Mouse (Mus musculus) kidney, embryonic 15.5 days (tissue): ENCODE measurements around the gene Aldh1l1. TPM values are rescaled to one million over a fixed set of nuclear protein-coding genes. Genes with fewer than 3 reads are reported as not detected.
A peak's percentile ranks its signal among the peaks of the same experiment; 100 is the strongest.

Source experiments
- ATAC-seq: fragments of 200-750 bp; cut with Nextera tagmentation; replicated peaks from 2 replicates; pipeline ENCODE4 v1.8.0; 2017; ENCODE audit warnings: moderate TSS enrichment; ENCODE audit not compliant: low FRiP score
- H3K27ac ChIP-seq: fragments of 300-500 bp; sonication (generic); 2 replicates; pipeline ENCODE4 v1.5.1; 2015; ENCODE audit warnings: mild to moderate bottlenecking, inconsistent platforms
- H3K27me3 ChIP-seq: fragments of 300-500 bp; sonication (generic); 2 replicates; pipeline ENCODE4 v1.6.1; 2015; ENCODE audit warnings: inconsistent platforms
- H3K36me3 ChIP-seq: fragments of 300-500 bp; sonication (generic); 2 replicates; pipeline ENCODE4 v1.6.1; 2015; ENCODE audit warnings: inconsistent platforms
- H3K4me1 ChIP-seq: fragments of 300-500 bp; sonication (generic); 2 replicates; pipeline ENCODE4 v1.6.1; 2015; ENCODE audit warnings: inconsistent platforms
- H3K4me2 ChIP-seq: fragments of 300-500 bp; sonication (generic); 2 replicates; pipeline ENCODE4 v1.6.1; 2015; ENCODE audit warnings: moderate library complexity, mild to moderate bottlenecking, inconsistent platforms
- H3K4me3 ChIP-seq: fragments of 300-500 bp; sonication (generic); replicated peaks from 2 replicates; pipeline ENCODE4 v1.5.1; 2015; ENCODE audit warnings: mild to moderate bottlenecking, inconsistent platforms
- H3K9ac ChIP-seq: fragments of 300-500 bp; sonication (generic); 2 replicates; pipeline ENCODE4 v1.6.1; 2015; ENCODE audit warnings: mild to moderate bottlenecking, inconsistent platforms
- H3K9me3 ChIP-seq: fragments of 300-500 bp; sonication (generic); replicated peaks from 2 replicates; pipeline ENCODE4 v1.6.1; 2016; ENCODE audit warnings: inconsistent platforms
- WGBS: fragments of 180-500 bp; shearing (Covaris S2); methylation state at CpG from one replicate; pipeline ENCODE4 v1.1.7; 2015; ENCODE audit warnings: mixed read lengths; 5-methylcytosine and 5-hydroxymethylcytosine counted together
- polyA plus RNA-seq: library from polyadenylated mRNA; unstranded; fragments of >200 nt; fragmentation: Nextera tagmentation; extraction: Ambion mirVana; gene quantifications from 2 replicates; pipeline ENCODE4 v1.2.1, GENCODE M21; 2015

Gene Aldh1l1
- polyA plus RNA-seq, 1 experiment from 2014 or later = 13.8 TPM

- Histone ChIP-seq H3K36me3 (no peaks in the 10 kb centered on the region), H3K27me3 (no peaks in the 10 kb centered on the region), H3K4me3 (no peak overlapping the region), H3K4me2 (no peak overlapping the region), H3K9me3 (no peaks in the 10 kb centered on the region), H3K4me1 (peaks cover 22% of the 10 kb centered on the region; the same call in 1 of the 2 replicates), H3K27ac (no peak overlapping the region), H3K9ac (no peak overlapping the region)
- 94% methylated on average over 3 of the region's 3 CpGs for WGBS
- no peak for ATAC-seq
Measured at GRCm38 (mm10) chr6:90472697-90473096, 13.5 kb upstream of the Aldh1l1 start.

- peaks cover 22% of the 10 kb centered on the region; the same call in 1 of the 2 replicates for H3K4me1 ChIP-seq
- no peak overlapping the region for H3K27ac ChIP-seq
- no peaks in the 10 kb centered on the region for H3K27me3 ChIP-seq
- H3K9me3 ChIP-seq = no peaks in the 10 kb centered on the region
- no peak for ATAC-seq
- 91% methylated on average over 24 of the region's 24 CpGs for WGBS
- H3K9ac ChIP-seq = no peak overlapping the region
- no peaks in the 10 kb centered on the region for H3K36me3 ChIP-seq
- no peak overlapping the region for H3K4me3 ChIP-seq
- no peak overlapping the region for H3K4me2 ChIP-seq
Measured at GRCm38 (mm10) chr6:90473630-90474360, 12.4 kb upstream of the Aldh1l1 start.

GRCm38 (mm10) chr6:90474361-90474750, 11.9 kb upstream of the Aldh1l1 start:
- Histone ChIP-seq H3K27me3 (no peaks in the 10 kb centered on the region), H3K9ac (no peak overlapping the region), H3K9me3 (no peaks in the 10 kb centered on the region), H3K4me2 (no peak overlapping the region), H3K4me3 (no peak overlapping the region), H3K4me1 (peaks cover 22% of the 10 kb centered on the region; the same call in 1 of the 2 replicates), H3K27ac (no peak overlapping the region), H3K36me3 (no peaks in the 10 kb centered on the region)
- no peak for ATAC-seq
- WGBS = 87% methylated on average over 3 of the region's 3 CpGs

- Histone ChIP-seq H3K9ac (no peak overlapping the region), H3K4me1 (peaks cover 22% of the 10 kb centered on the region), H3K27ac (no peak overlapping the region), H3K4me2 (no peak overlapping the region), H3K27me3 (no peaks in the 10 kb centered on the region), H3K4me3 (no peak overlapping the region), H3K36me3 (no peaks in the 10 kb centered on the region), H3K9me3 (no peaks in the 10 kb centered on the region)
- no peak for ATAC-seq
- 70% methylated on average over 4 of the region's 4 CpGs for WGBS
Measured at GRCm38 (mm10) chr6:90475176-90475853, 10.9 kb upstream of the Aldh1l1 start.

DNA sequence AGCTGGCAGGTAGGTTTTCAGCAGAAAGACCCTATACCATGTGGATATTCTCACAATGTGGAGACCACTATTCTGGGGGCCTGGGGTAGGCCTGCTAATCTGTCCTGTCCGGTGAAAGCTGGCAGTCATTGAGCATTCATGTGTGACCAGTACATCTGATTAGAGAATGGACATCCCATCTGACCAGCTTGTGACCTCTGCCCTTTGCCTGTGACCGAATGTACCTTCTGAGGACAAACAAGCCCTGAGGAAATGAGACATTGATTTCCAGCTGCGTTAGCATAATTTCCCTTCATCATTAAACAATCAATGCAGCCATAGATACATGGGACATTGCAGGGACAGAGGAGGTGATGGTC, 10.4 kb upstream of the Aldh1l1 start:
- ATAC-seq = no peak
- no peaks in the 10 kb centered on the region for H3K36me3 ChIP-seq

DNA sequence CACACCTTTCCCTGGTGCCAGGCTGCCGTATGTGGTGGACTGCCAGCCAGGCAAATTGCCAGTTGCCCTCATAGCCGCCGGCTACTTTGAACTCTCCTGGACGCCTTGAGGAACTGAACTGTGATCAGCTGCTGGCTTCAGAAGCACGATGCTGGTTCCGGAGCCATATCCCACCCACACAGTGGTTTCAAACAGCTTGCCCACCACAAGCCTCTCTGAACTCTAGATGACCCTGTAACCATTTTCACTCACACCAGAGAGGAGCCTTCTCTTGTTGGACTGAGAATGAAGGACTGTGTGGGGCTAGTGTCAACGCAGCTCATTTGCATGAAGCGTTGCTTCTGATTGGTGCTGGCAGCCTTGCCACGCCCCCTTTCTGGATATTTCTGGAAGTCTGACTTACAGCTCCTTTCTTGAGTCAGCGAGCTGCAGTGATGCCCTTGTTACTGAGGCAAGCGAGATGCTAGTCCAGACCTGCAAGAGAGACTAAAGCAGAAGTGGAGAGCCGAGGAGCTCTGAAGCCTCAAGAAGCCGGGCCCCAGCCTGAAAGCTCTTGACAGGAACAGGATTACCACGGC, 9.2 kb upstream of the Aldh1l1 start:
- H3K9ac ChIP-seq = no peak overlapping the region
- peak; percentile 41; the same call in 1 of the 2 replicates for ATAC-seq
- H3K4me3 ChIP-seq = no peak overlapping the region
- no peaks in the 10 kb centered on the region for H3K36me3 ChIP-seq
- peaks cover 16% of the 10 kb centered on the region for H3K4me1 ChIP-seq
- no peak overlapping the region for H3K4me2 ChIP-seq
- H3K27ac ChIP-seq = no peak overlapping the region
- H3K9me3 ChIP-seq = no peaks in the 10 kb centered on the region
- H3K27me3 ChIP-seq = no peaks in the 10 kb centered on the region
- 53% methylated on average over 14 of the region's 14 CpGs for WGBS

More for the DNA sequence above, 10.4 kb upstream of the Aldh1l1 start:
- Histone ChIP-seq H3K4me3 (no peak overlapping the region), H3K27me3 (no peaks in the 10 kb centered on the region), H3K4me2 (no peak overlapping the region), H3K9me3 (no peaks in the 10 kb centered on the region), H3K27ac (no peak overlapping the region), H3K4me1 (peaks cover 24% of the 10 kb centered on the region), H3K9ac (no peak overlapping the region)
- 68% methylated on average over 3 of the region's 3 CpGs for WGBS

DNA sequence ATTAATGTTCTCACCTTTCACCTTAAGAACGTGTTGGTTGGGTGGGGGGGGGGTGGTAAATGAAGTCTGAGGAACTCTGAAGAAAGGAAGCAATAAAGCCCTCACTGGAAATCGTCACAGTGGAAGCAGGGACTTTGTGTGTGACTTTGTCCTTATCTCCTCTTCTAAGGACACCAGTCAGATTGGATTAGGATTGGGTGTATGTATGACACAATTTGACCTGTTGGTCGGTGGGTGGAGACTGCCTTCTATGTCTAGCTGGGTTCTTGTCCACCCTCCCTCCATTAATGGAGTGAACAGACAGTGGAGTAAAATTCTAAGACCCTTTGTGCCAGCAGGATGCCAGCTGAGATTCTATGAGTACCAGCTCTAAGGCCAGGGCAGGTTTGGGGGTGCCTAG, 2.0 kb upstream of the Aldh1l1 start:
- peaks cover 12% of the 10 kb centered on the region for H3K4me1 ChIP-seq
- no peaks in the 10 kb centered on the region for H3K36me3 ChIP-seq
- no peak overlapping the region for H3K4me3 ChIP-seq
- no peak overlapping the region for H3K4me2 ChIP-seq
- H3K27ac ChIP-seq = no peak overlapping the region
- no peak for ATAC-seq
- H3K9ac ChIP-seq = no peak overlapping the region
- no peaks in the 10 kb centered on the region for H3K9me3 ChIP-seq
- no peaks in the 10 kb centered on the region for H3K27me3 ChIP-seq
- 53% methylated on average over 3 of the region's 3 CpGs for WGBS

- peaks cover 12% of the 10 kb centered on the region for H3K4me1 ChIP-seq
- H3K27me3 ChIP-seq = no peaks in the 10 kb centered on the region
- no peak overlapping the region for H3K4me2 ChIP-seq
- no peak for ATAC-seq
- no peaks in the 10 kb centered on the region for H3K36me3 ChIP-seq
- 80% methylated on average over 5 of the region's 5 CpGs for WGBS
- no peaks in the 10 kb centered on the region for H3K9me3 ChIP-seq
- no peak overlapping the region for H3K4me3 ChIP-seq
- no peak overlapping the region for H3K9ac ChIP-seq
- H3K27ac ChIP-seq = no peak overlapping the region
Measured at GRCm38 (mm10) chr6:90484876-90485275, 1.4 kb upstream of the Aldh1l1 start.

DNA sequence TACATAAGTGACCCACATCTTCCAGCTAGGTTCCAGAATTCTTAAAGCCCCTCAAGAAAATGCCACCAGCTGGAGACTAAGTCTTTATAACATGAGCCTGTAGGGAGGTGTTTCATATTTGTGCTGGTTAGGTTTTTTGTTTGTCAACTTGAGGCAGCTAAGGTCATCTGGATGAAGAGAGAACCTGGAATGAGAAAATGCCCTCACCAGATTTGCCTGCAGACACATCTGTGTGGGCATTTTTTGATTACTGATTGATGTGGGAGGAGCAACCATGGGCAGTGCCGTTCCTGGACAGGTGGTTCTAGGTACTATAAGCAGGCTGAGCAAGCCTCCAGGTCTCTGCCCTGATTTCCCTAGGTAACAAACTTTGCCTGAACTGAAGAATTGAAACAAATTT, 1.3 kb downstream of the Aldh1l1 start:
- Histone ChIP-seq H3K9ac (no peak overlapping the region), H3K4me2 (no peak overlapping the region), H3K9me3 (no peaks in the 10 kb centered on the region), H3K4me3 (no peak overlapping the region), H3K27me3 (no peaks in the 10 kb centered on the region), H3K36me3 (no peaks in the 10 kb centered on the region), H3K4me1 (peaks cover 6% of the 10 kb centered on the region; the same call in 1 of the 2 replicates), H3K27ac (no peak overlapping the region)
- no peak for ATAC-seq
- WGBS = 83% methylated on average over 1 of the region's 1 CpGs

DNA sequence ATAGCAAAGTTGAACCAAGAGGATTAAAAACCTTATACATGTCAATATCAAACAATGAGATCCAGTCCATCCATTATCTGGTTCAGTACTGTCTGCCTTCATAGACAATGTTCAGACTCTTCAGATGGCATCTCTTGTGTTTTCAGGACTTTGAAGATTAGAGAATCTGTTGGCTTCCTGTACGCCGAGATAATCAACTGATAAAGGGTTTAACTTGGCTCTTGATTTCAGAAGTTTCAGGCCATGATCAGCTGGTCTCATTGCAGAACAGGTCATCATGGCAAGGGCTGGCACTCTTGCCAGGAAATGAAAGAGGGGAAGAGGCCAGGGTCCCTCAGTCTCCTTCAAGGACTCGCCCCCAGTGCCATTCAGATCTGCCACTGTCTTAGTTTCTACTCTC, 3.3 kb downstream of the Aldh1l1 start:
- no peaks in the 10 kb centered on the region for H3K27me3 ChIP-seq
- no peaks in the 10 kb centered on the region for H3K36me3 ChIP-seq
- H3K27ac ChIP-seq = no peak overlapping the region
- ATAC-seq = no peak
- no peak overlapping the region for H3K9ac ChIP-seq
- no peak overlapping the region for H3K4me2 ChIP-seq
- 90% methylated on average over 3 of the region's 3 CpGs for WGBS
- peaks cover 9% of the 10 kb centered on the region for H3K4me1 ChIP-seq
- no peak overlapping the region for H3K4me3 ChIP-seq
- H3K9me3 ChIP-seq = no peaks in the 10 kb centered on the region

GRCm38 (mm10) chr6:90490976-90491375, 4.7 kb downstream of the Aldh1l1 start:
- no peak overlapping the region for H3K9ac ChIP-seq
- ATAC-seq = no peak; the same call in 1 of the 2 replicates
- WGBS = 82% methylated on average over 2 of the region's 2 CpGs

GRCm38 (mm10) chr6:90491956-90492744, 5.9 kb downstream of the Aldh1l1 start:
- ATAC-seq = peak; percentile 68
- Histone ChIP-seq H3K4me3 (no peak overlapping the region), H3K27ac (peak overlapping the region; percentile 43), H3K9ac (no peak overlapping the region), H3K36me3 (no peaks in the 10 kb centered on the region), H3K4me1 (peaks cover 22% of the 10 kb centered on the region), H3K9me3 (no peaks in the 10 kb centered on the region), H3K27me3 (no peaks in the 10 kb centered on the region), H3K4me2 (no peak overlapping the region)
- WGBS = 69% methylated on average over 10 of the region's 10 CpGs

More at GRCm38 (mm10) chr6:90490976-90491375, 4.7 kb downstream of the Aldh1l1 start:
- Histone ChIP-seq H3K4me2 (no peak overlapping the region), H3K36me3 (no peaks in the 10 kb centered on the region), H3K27ac (no peak overlapping the region), H3K9me3 (no peaks in the 10 kb centered on the region), H3K4me3 (no peak overlapping the region), H3K27me3 (no peaks in the 10 kb centered on the region), H3K4me1 (peaks cover 22% of the 10 kb centered on the region)
